Mouse (Mus musculus): ENCODE data around the gene Bmt2.
A peak's percentile ranks its signal among the peaks of the same experiment; 100 is the strongest.

The Bmt2 gene

DNA sequence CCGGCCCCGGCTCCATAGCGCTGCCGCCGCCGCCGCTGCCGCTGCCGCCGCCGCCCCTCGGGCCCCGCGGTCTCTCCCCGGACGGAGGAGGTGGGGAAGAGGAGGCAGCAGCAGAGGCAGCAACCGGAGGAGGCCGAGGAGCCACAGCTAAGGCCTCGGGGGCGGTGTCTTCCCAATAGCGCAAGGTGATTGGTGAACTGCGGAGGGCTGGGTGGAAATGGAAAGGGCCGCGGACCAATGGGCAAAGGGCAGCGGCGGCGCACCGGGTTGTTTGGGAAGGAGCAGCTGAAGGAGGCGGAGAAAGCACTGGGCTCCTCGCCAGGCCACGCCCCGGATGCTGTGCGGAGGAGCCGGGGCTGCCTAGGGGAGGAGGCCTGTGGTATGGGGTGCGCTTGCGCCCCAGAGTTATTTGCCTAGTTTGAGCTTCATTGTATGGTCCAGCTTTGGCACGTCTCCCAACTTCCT, at the start of gene Bmt2:
Bmt2 (minus strand) TSS at position 149 of the 465 bp plus-strand sequence.
- peak; percentile 98 for DNase-seq

GRCm38 (mm10) chr6:13722166-13722565, 44.4 kb upstream of the Bmt2 start:
- no peak for DNase-seq

DNA sequence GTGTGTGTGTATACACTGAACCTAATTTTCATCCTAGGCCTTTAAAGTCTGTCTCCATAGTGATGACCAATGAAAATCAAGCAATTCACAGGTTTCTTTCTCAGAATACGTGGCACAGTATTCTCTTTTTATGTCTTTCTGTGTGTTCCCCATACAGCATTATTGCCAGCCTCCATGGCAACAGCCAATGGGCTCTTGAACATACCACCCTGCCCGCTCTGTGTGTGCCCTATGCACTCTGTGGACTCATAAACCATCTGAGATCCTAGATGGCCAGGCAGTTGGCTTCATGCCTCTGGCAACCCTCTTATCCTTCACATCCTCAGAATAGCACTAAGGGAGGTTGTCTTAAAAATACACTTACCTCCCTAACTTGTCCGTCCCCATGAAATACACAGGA, 37.1 kb upstream of the Bmt2 start:
- no peak for DNase-seq

DNA sequence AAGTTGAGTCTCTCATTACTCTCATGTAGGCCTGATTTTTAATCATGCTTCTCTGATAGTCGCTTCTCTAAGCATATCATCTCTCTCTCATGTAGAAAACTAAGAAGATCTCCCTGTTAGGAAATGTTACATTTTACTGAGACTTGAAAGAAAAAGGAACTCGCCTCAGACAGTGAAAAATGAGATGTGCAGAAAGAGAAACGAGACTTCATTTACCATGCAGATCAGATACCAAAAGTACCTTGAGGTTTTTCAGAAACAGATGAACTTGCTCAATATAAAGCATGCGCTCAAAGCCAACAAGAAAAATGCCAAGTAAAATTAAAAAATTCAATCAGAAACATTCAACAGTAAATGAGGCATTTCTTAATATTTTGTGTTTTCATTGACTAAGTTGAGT, 19.1 kb upstream of the Bmt2 start:
- no peak for DNase-seq

DNA sequence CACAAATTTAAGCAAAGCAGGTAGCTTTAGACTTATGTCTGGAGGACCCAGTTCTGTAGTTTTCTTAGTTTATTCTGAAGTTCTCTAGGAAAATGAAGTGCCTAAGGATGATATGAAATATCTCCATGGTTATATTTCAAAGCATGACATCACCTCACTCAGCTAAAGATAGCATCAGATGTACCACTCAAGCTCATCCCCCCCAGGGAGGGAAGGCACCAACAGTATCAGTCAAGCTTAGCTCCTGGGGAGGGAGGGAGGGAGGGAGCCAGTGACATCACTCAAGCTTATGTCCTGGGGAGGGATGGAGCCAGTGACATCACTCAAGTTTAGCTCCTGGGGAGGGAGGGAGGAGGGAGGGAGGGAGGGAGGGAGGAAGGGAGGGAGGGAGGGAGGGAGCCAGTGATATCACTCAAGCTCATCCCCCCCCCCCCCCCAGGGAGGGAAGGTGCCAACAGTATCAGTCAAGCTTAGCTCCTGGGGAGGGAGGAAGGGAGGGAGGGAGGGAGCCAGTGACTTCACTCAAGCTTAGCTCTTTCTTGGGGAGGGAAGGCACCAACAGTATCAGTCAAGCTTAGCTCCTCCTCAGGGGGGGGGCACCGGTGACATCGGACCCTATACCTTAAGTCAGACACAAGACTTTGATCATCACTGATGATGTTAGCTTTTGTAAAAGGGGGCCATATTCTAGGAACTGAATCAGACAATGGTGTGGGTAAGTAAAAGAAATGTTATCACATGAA, 17.5 kb upstream of the Bmt2 start:
- no peak for DNase-seq

DNA sequence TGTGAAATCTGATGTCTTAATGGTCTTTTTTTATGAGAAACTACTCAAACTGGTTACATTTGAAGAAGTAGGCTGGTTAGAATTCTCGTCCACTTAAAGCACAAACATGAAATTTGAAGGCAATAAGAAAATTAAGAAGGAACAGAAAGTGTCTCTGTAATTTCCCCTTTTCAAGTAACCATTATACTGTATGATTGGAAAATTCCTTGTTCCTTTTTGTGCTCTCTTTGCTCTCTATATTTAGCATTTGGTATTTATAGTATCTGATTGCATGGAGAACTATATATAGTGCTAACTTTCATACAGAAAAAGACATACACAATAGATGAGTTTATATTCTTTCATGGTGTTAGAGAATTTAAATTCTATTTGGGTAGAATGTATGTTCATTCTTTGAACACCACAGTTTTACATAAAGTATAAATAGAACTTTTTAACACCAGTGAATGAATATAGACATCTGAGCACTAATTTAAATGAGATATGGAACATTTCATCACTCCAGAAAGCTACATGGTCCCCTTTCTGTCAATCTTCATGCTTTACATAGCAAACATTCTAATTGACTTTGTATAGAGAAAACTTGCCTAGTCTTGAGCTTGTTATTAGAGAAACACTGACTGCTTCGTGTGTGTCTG, 14.0 kb upstream of the Bmt2 start:
- no peak for DNase-seq

DNA sequence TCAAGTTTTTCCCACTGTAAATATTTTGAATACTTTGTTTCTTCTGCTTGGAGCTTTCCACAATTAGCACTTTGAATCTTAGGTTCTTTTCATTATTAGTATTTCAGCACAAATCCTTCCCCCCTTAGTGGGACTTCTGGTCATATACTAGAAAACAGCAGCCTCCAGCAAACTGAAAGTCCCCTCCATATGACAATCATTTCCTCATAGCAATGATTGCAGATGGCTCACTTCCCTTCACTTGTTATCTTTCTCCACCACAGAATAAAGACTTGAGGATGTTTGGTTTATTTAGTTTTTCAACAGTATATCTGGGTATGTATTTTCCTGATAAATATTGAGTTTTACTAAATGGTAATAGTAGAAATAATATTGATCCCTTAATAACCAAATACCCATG, 12.6 kb upstream of the Bmt2 start:
- DNase-seq, result no peak

DNA sequence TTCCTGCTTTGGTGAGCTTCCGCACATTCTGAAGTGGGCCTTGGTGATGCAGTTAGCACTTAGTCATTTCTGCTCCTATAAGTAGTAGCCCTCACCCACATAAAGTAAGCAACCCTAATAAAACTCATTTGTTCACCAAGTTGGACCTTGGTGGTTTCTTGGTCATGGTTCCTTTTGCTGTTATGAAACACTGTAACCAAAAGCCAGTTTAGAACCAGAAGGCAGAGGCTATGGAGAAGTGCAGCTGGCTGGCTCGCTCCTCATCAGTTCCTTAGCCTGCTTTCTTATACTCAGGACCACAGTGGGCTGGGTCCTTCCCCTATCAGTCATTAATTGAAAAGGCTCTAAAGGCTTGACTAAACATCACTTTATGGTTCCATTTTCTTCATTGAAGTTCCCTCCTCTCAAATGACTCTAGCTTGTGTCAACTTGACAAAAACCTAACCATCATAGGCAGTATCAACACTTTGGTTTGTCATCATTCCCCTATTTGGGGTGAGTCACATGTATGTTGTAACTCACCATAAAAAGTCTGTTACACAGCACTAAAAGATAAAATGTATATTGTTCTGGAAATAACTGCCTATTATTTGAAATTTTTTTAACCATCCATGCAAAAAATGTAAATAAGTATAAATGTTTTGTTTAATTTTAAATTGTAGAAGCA, 6.3 kb upstream of the Bmt2 start:
- no peak for DNase-seq

DNA sequence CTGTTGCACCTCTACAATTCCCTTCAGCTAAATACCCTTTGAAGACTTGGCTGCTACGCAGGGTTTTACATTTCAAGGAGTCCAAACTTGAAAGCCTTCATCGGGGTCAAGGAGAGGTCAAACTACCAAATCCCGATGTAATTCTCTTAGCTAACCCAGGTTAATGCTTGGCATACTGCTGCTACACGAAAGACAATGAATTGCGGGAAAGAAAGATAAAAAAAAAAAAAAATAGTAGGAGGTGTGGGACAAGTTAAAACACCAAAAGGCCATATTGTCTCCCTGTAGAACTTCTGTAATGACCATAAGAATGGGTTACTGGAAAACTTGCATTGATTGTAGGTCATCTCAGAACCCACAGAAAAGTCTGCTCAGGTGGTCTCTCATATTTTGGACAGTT, 583 bp upstream of the Bmt2 start:
- no peak for DNase-seq

DNA sequence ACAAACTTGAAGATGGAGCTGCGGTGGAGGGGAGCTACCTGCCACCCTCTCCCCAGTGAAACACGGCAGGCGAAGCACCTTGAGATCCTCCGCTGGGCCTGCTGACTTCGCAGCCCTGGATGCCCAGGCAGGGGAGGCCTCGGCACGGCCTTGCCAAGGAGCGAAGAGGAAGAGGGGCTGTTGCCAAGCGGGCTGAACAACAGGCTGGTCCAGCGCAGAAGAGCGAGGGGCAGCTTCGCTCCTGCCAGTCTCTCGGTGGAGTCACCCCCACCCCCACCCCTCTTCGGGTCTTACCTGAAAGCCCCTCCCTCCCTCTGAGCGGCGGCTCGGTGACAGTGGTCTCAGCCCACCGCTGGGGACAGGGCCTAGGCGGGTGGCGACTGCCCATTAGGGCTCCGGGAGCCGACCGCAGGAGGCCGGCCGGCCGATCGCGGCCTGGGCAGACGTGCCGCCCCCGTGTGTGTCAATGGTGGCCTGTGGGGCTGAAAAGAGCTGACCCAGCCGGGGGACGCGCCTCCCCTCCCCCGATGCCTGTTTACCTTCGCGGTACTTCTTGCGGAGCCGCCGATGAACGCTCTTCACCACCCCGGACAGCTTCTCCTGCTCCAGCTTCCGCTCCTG, 515 bp downstream of the Bmt2 start:
- DNase-seq, result peak; percentile 64

- no peak for DNase-seq
Observed at GRCm38 (mm10) chr6:13676196-13676595, 1.6 kb downstream of the Bmt2 start.

DNA sequence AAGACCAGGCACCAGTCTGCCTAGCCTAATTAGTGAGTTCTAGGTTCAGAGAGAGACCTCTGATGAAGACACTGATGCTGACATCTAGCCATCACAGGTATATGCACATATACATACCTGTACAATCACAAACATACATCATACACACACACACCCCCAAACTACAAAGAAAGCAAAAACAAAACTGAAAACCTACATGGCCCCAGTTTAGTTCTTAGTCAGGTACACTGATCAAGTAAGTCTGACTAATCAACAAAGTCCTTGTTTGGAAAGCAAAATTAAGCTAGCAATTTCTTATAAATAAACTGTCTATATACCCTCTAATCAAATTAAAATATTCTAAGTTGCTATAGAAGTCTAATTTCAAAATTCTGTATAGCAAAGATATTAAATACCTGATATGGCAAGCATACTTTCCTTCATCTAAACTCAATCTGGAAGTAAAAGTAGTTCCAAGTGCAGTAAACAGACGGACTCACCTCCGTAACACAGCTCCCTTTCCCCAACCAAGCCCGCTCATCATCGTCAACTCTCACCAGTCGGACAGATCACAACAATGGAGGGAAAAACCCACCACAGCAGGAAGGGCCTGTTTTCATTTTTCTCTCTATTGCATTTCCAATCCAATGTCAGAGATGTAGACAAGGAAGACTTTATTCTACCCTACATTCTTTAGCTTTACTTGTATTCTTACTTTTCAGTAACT, 3.0 kb downstream of the Bmt2 start:
- DNase-seq, result no peak

DNA sequence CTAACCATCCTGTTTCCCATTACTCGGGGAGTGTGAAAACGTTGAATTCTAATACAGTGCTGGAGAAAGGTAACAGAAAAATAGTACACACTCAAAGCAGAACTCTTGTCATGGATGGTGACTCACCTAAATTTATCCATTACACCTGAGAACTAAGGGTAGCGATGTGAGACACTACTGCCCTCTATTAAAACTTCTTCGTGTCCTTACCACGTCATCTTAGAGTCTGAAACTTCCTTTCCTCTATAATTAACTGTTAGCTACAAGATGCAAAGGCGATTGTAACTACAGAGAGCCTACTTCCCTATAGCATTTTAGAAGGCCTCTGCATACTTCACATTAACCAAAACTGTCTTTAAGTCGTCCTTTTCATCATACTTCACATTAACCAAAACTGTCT, 12.1 kb downstream of the Bmt2 start:
- no peak for DNase-seq

DNA sequence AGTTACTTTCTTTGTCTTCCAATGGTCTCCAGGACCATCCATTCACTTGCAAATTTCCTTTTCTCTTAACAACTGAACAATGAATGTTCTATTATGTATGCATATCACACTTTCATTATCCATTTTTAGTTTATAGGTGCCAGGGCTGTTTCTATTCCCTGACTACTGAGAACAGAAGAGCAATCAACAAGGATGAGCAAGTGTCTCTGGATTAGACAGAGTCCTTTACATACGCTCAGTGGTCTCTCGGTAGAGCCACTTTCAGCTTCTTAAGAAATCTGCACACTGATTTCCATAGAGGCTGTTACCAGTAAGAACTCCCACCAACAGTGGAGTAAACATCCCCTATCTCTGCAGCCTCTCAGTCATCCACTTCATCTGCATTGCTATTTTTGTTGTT, 19.8 kb downstream of the Bmt2 start:
- no peak for DNase-seq

DNA sequence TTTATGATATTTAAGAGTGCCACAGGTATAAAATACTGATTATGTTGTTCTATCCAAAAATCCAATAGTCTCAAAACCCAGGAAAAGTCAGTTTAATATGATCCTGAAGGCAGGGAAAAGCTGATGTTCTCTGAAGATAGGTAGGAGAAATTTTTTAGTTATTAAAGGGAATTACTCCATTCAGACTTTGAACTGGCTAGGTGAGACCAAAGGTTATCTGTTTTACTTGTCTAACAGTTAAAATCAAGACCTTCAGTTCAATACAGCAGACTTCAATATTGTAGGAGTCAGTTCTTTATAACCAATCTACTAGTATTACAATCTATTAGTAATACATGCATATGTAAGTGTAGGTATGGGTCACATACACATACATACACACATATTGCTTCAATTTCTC, 23.7 kb downstream of the Bmt2 start:
- DNase-seq, result no peak

DNA sequence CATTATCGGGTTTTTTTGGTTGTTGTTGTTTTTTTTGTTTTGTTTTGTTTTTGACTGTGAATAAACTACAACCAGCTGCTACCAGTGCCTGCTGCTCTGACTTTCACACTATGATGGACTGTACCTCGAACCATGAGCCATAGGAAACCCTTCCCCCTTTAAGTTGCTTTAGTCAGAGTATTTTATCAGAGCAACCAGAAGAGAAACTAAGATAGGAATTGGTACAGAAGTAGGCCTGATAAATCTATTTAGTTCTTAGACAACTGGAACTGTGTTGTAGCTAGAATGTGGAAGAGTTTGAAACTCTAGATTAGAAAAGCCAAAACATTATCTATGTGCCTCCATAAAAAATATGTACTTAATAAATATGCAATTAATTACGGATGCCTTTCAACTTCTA, 25.5 kb downstream of the Bmt2 start:
- DNase-seq, result no peak

DNA sequence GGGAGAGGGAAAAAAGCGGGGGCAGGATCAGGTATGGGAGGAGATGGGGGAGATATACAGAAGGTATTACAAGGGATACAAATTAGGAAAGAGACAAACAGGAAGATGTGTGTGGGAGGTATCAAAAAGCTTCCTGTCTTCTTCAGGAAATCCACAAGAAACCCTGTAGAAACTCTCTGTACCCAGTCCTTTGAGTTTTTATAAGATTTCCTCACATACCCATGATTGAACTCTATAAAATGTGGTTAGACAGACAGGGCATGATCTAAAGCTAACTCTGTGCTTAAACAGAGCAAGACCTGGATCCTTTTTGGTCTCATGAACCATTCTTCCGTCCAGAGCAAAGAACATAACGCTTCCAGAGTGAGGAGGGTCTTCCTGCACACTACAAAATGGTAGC, 26.9 kb downstream of the Bmt2 start:
- DNase-seq, result no peak

GRCm38 (mm10) chr6:13648305-13648704, 29.5 kb downstream of the Bmt2 start:
- no peak for DNase-seq

DNA sequence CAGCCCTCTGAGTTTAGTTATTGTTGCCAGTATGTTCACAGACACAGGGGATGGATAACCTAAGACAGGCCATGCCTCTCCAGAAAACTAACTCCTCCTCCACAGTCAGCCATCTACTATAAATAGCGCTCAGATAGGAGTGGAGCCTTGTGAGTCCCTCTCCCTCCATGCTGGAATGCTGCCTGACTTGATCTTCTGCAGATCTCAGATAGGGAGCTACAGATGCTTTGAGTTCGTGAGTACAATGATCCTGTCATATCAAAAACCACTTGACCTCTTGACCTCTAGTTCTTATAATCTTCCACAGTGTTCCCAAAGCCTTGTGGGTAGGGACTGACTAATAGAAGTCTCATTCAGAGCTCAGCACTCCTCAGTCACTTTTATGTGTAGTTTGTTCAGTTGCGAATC, 41.2 kb downstream of the Bmt2 start:
- no peak for DNase-seq

DNA sequence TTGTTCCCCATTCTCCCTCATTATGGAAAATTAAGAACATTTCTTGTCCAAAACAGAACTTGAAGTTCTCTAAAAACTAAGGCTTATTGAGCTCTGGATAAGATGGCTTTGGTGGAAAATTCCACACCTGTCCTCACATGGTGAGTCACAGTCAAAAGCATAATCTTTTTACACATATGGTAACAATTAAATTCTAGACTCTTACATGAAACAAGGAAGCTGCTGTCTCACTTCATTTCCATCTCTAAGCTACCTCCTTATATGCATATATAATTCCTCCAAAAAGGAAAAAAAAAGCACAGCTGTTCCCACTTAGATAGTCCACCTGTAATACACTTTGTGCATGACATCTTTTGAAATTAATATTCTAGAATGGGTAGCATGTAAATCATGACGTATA, 45.2 kb downstream of the Bmt2 start:
- DNase-seq, result no peak

- DNase-seq, result no peak
Observed at GRCm38 (mm10) chr6:13630607-13631006, 47.2 kb downstream of the Bmt2 start.

GRCm38 (mm10) chr6:13619618-13620017, 58.1 kb downstream of the Bmt2 start:
- DNase-seq, result no peak

- no peak for DNase-seq
Observed at GRCm38 (mm10) chr6:13617110-13617509, 60.7 kb downstream of the Bmt2 start.
